Mouse (Mus musculus): ENCODE data around the gene Rbms3.

DNA sequence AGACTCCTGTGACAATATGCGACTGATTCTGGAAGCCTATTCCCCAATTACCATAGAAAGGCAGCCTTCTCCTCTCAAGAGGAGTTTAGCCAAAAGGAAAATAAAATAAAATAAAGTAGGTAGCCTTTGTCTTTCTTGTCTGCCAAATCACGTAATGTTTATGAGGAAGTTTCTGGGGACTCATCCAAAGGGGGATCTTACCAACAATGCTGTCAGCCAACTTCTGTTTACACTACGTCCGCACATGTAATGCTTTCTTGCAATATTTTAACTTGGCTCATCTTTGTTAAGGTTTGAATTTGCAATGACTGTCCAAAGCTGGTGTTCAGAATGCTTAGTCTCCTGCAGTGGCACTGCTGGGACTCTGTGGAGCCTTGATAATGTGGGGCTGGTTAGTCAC is 1086.9 kb downstream of the Rbms3 start:
- TF ChIP-seq ZC3H11A (IDR thresholded peaks at IDR 0.05; ENCODE audit: low read depth, low read length): no peak
- no peak for TF ChIP-seq USF2 (conservative IDR thresholded peaks at IDR 0.05; ENCODE audit: low read depth, low read length)
- TF ChIP-seq RAD21 (IDR thresholded peaks at IDR 0.05; ENCODE audit: low read depth, low read length): no peak
- no peak for TF ChIP-seq EP300 (IDR thresholded peaks at IDR 0.05; ENCODE audit: low read length)
- TF ChIP-seq ZNF384 (IDR thresholded peaks at IDR 0.05; ENCODE audit: low read depth, low read length): no peak
- TF ChIP-seq POLR2A (IDR thresholded peaks at IDR 0.05; ENCODE audit: low read depth, low read length): no peak
- TF ChIP-seq MXI1 (IDR thresholded peaks at IDR 0.05; ENCODE audit: low read depth, low read length): no peak
- TF ChIP-seq CTCF (conservative IDR thresholded peaks at IDR 0.05 in 1 of 2, IDR thresholded peaks at IDR 0.05 in 1 of 2; ENCODE audit: low read depth in 2 of 2, low read length in 2 of 2): no peak
- TF ChIP-seq MAZ (IDR thresholded peaks at IDR 0.05; ENCODE audit: low read depth, low read length): no peak
- no peak for TF ChIP-seq MAFK (IDR thresholded peaks at IDR 0.05; ENCODE audit: insufficient replicate concordance, low read length)
- TF ChIP-seq UBTF (IDR thresholded peaks at IDR 0.05; ENCODE audit: low read depth, low read length): no peak
